Mouse (Mus musculus): ENCODE measurements around the gene Olfr1288. TPM values are rescaled to one million over a fixed set of nuclear protein-coding genes. Genes with fewer than 3 reads are reported as not detected.

Olfr1288 gene
- polyA plus RNA-seq (2015; fragmentation: Nextera tagmentation; extraction: Ambion mirVana), result not detected in 2 replicates

- Histone ChIP-seq H3K4me3 (replicated peaks; ENCODE audit: low read length) (no peak within 1 kb of the TSS), H3K4me2 (ENCODE audit: low read length) (no peak within 1 kb of the TSS), H3K27me3 (replicated peaks; ENCODE audit: control insufficient read depth, insufficient read depth, low read length) (no peaks in the 10 kb centered on the region), H3K36me3 (ENCODE audit: control insufficient read depth, insufficient read depth) (no peaks in the 10 kb centered on the region), H3K4me1 (replicated peaks; ENCODE audit: control insufficient read depth, insufficient read depth, low read length) (no peaks in the 10 kb centered on the region), H3K9ac (replicated peaks; ENCODE audit: low read depth, low read length) (no peak within 1 kb of the TSS), H3K27ac (ENCODE audit: low read length) (no peak within 1 kb of the TSS), H3K9me3 (ENCODE audit: control insufficient read depth, low read length) (no peaks in the 10 kb centered on the region)
- no peak for ATAC-seq
- WGBS, result 93% methylated on average over 1 of the region's 1 CpGs
Observed at GRCm38 (mm10) chr2:111473801-111474200, at the start of gene Olfr1288. Gene Olfr1288 (plus strand): TSS chr2:111474101.

- no peaks in the 10 kb centered on the region for H3K9me3 ChIP-seq (ENCODE audit: control insufficient read depth, low read length)
- no peak for ATAC-seq
- H3K4me1 ChIP-seq (replicated peaks; ENCODE audit: control insufficient read depth, insufficient read depth, low read length), result no peaks in the 10 kb centered on the region
- H3K4me3 ChIP-seq (replicated peaks; ENCODE audit: low read length), result no peak within 1 kb of the TSS
- WGBS, result 80% methylated on average over 1 of the region's 1 CpGs
- H3K4me2 ChIP-seq (ENCODE audit: low read length), result no peak within 1 kb of the TSS
- no peaks in the 10 kb centered on the region for H3K36me3 ChIP-seq (ENCODE audit: control insufficient read depth, insufficient read depth)
- H3K9ac ChIP-seq (replicated peaks; ENCODE audit: low read depth, low read length), result no peak within 1 kb of the TSS
- no peaks in the 10 kb centered on the region for H3K27me3 ChIP-seq (replicated peaks; ENCODE audit: control insufficient read depth, insufficient read depth, low read length)
- no peak within 1 kb of the TSS for H3K27ac ChIP-seq (ENCODE audit: low read length)
Observed at GRCm38 (mm10) chr2:111448842-111449241, 25.1 kb upstream of the Olfr1288 start, which contains the start of gene Olfr1287. Gene Olfr1287 (plus strand): TSS chr2:111449142.

- Histone ChIP-seq H3K4me2 (ENCODE audit: low read length) (no peak within 1 kb of the TSS), H3K36me3 (ENCODE audit: control insufficient read depth, insufficient read depth) (no peaks in the 10 kb centered on the region), H3K4me1 (replicated peaks; ENCODE audit: control insufficient read depth, insufficient read depth, low read length) (no peaks in the 10 kb centered on the region), H3K9me3 (ENCODE audit: control insufficient read depth, low read length) (no peaks in the 10 kb centered on the region), H3K4me3 (replicated peaks; ENCODE audit: low read length) (no peak within 1 kb of the TSS), H3K9ac (replicated peaks; ENCODE audit: low read depth, low read length) (no peak within 1 kb of the TSS), H3K27ac (ENCODE audit: low read length) (no peak within 1 kb of the TSS), H3K27me3 (replicated peaks; ENCODE audit: control insufficient read depth, insufficient read depth, low read length) (no peaks in the 10 kb centered on the region)
- no peak for ATAC-seq
- 82% methylated on average over 1 of the region's 1 CpGs for WGBS
Observed at GRCm38 (mm10) chr2:111480519-111480918, 6.6 kb downstream of the Olfr1288 start, which contains the start of gene Olfr1289. Gene Olfr1289 (plus strand): TSS chr2:111480819.

- H3K4me3 ChIP-seq (replicated peaks; ENCODE audit: low read length), result no peak within 1 kb of the TSS
- H3K9me3 ChIP-seq (ENCODE audit: control insufficient read depth, low read length), result no peaks in the 10 kb centered on the region
- 85% methylated on average over 5 of the region's 5 CpGs for WGBS
- no peak for ATAC-seq
- no peak within 1 kb of the TSS for H3K4me2 ChIP-seq (ENCODE audit: low read length)
- H3K27ac ChIP-seq (ENCODE audit: low read length), result no peak within 1 kb of the TSS
- H3K27me3 ChIP-seq (replicated peaks; ENCODE audit: control insufficient read depth, insufficient read depth, low read length), result no peaks in the 10 kb centered on the region
- H3K36me3 ChIP-seq (ENCODE audit: control insufficient read depth, insufficient read depth), result no peaks in the 10 kb centered on the region
- H3K4me1 ChIP-seq (replicated peaks; ENCODE audit: control insufficient read depth, insufficient read depth, low read length), result no peaks in the 10 kb centered on the region
- no peak within 1 kb of the TSS for H3K9ac ChIP-seq (replicated peaks; ENCODE audit: low read depth, low read length)
Observed at GRCm38 (mm10) chr2:111493729-111494128, 19.8 kb downstream of the Olfr1288 start, which contains the start of gene Olfr1290. Gene Olfr1290 (minus strand): TSS chr2:111493829.

- H3K4me3 ChIP-seq (replicated peaks; ENCODE audit: low read length), result no peak within 1 kb of the TSS
- no peak for ATAC-seq
Observed at GRCm38 (mm10) chr2:111496880-111497279, 23.0 kb downstream of the Olfr1288 start, which contains the start of gene Olfr1291-ps1. Gene Olfr1291-ps1 (plus strand): TSS chr2:111497180.

GRCm38 (mm10) chr2:111517451-111517850 is 43.5 kb downstream of the Olfr1288 start:
- H3K4me3 ChIP-seq (replicated peaks; ENCODE audit: low read length), result no peak overlapping the region
- no peak for ATAC-seq
- H3K4me1 ChIP-seq (replicated peaks; ENCODE audit: control insufficient read depth, insufficient read depth, low read length), result no peaks in the 10 kb centered on the region
- no peaks in the 10 kb centered on the region for H3K9me3 ChIP-seq (ENCODE audit: control insufficient read depth, low read length)
- H3K36me3 ChIP-seq (ENCODE audit: control insufficient read depth, insufficient read depth), result no peaks in the 10 kb centered on the region
- H3K9ac ChIP-seq (replicated peaks; ENCODE audit: low read depth, low read length), result no peak overlapping the region
- H3K27me3 ChIP-seq (replicated peaks; ENCODE audit: control insufficient read depth, insufficient read depth, low read length), result no peaks in the 10 kb centered on the region
- no peak overlapping the region for H3K4me2 ChIP-seq (ENCODE audit: low read length)
- WGBS, result 90% methylated on average over 10 of the region's 10 CpGs
- no peak overlapping the region for H3K27ac ChIP-seq (ENCODE audit: low read length)

More at GRCm38 (mm10) chr2:111496880-111497279, 23.0 kb downstream of the Olfr1288 start, which contains the start of gene Olfr1291-ps1:
- WGBS, result 91% methylated on average over 3 of the region's 3 CpGs
- Histone ChIP-seq H3K9ac (replicated peaks; ENCODE audit: low read depth, low read length) (no peak within 1 kb of the TSS), H3K4me2 (ENCODE audit: low read length) (no peak within 1 kb of the TSS), H3K27me3 (replicated peaks; ENCODE audit: control insufficient read depth, insufficient read depth, low read length) (no peaks in the 10 kb centered on the region), H3K4me1 (replicated peaks; ENCODE audit: control insufficient read depth, insufficient read depth, low read length) (no peaks in the 10 kb centered on the region), H3K9me3 (ENCODE audit: control insufficient read depth, low read length) (no peaks in the 10 kb centered on the region), H3K27ac (ENCODE audit: low read length) (no peak within 1 kb of the TSS), H3K36me3 (ENCODE audit: control insufficient read depth, insufficient read depth) (no peaks in the 10 kb centered on the region)

GRCm38 (mm10) chr2:111524903-111525302 is 51.0 kb downstream of the Olfr1288 start, which contains the start of gene Olfr1293-ps:
Gene Olfr1293-ps (plus strand): TSS chr2:111525203.
- no peaks in the 10 kb centered on the region for H3K4me1 ChIP-seq (replicated peaks; ENCODE audit: control insufficient read depth, insufficient read depth, low read length)
- WGBS, result 84% methylated on average over 1 of the region's 1 CpGs

More at GRCm38 (mm10) chr2:111524903-111525302, 51.0 kb downstream of the Olfr1288 start, which contains the start of gene Olfr1293-ps:
- H3K27me3 ChIP-seq (replicated peaks; ENCODE audit: control insufficient read depth, insufficient read depth, low read length), result no peaks in the 10 kb centered on the region
- H3K4me2 ChIP-seq (ENCODE audit: low read length), result no peak within 1 kb of the TSS
- H3K36me3 ChIP-seq (ENCODE audit: control insufficient read depth, insufficient read depth), result no peaks in the 10 kb centered on the region
- H3K27ac ChIP-seq (ENCODE audit: low read length), result no peak within 1 kb of the TSS
- no peak within 1 kb of the TSS for H3K4me3 ChIP-seq (replicated peaks; ENCODE audit: low read length)
- H3K9ac ChIP-seq (replicated peaks; ENCODE audit: low read depth, low read length), result no peak within 1 kb of the TSS
- ATAC-seq, result no peak
- H3K9me3 ChIP-seq (ENCODE audit: control insufficient read depth, low read length), result no peaks in the 10 kb centered on the region

Other genes with a start within 250 kb of the Olfr1288 start
- not detected in 2 replicates for gene 4930430A15Rik, start 244.5 kb upstream of the Olfr1288 start, polyA plus RNA-seq (2015; fragmentation: Nextera tagmentation; extraction: Ambion mirVana)
- not detected in 2 replicates for gene Olfr1275, start 238.8 kb upstream of the Olfr1288 start, polyA plus RNA-seq (2015; fragmentation: Nextera tagmentation; extraction: Ambion mirVana)
- not detected in 2 replicates for gene Olfr1276, start 219.6 kb upstream of the Olfr1288 start, polyA plus RNA-seq (2015; fragmentation: Nextera tagmentation; extraction: Ambion mirVana)
- not detected in 2 replicates for gene Olfr1277, start 200.0 kb upstream of the Olfr1288 start, polyA plus RNA-seq (2015; fragmentation: Nextera tagmentation; extraction: Ambion mirVana)
- not detected in 2 replicates for gene Olfr1278, start 184.0 kb upstream of the Olfr1288 start, polyA plus RNA-seq (2015; fragmentation: Nextera tagmentation; extraction: Ambion mirVana)
- gene Olfr1279, start 173.5 kb upstream of the Olfr1288 start, polyA plus RNA-seq (2015; fragmentation: Nextera tagmentation; extraction: Ambion mirVana), result not detected in 2 replicates
- not detected in 2 replicates for gene Olfr1280, start 160.1 kb upstream of the Olfr1288 start, polyA plus RNA-seq (2015; fragmentation: Nextera tagmentation; extraction: Ambion mirVana)
- not detected in 2 replicates for gene Olfr1281, start 147.6 kb upstream of the Olfr1288 start, polyA plus RNA-seq (2015; fragmentation: Nextera tagmentation; extraction: Ambion mirVana)
- gene Olfr1282, start 138.0 kb upstream of the Olfr1288 start, polyA plus RNA-seq (2015; fragmentation: Nextera tagmentation; extraction: Ambion mirVana), result not detected in 2 replicates
- gene Olfr1283, start 107.3 kb upstream of the Olfr1288 start, polyA plus RNA-seq (2015; fragmentation: Nextera tagmentation; extraction: Ambion mirVana), result not detected in 2 replicates
- not detected in 2 replicates for gene Olfr1284, start 98.6 kb upstream of the Olfr1288 start, polyA plus RNA-seq (2015; fragmentation: Nextera tagmentation; extraction: Ambion mirVana)
- gene Olfr1286, start 51.0 kb upstream of the Olfr1288 start, polyA plus RNA-seq (2015; fragmentation: Nextera tagmentation; extraction: Ambion mirVana), result not detected in 2 replicates
- gene Olfr1287, start 25.0 kb upstream of the Olfr1288 start, polyA plus RNA-seq (2015; fragmentation: Nextera tagmentation; extraction: Ambion mirVana), result not detected in 2 replicates
- gene Olfr1289, start 6.7 kb downstream of the Olfr1288 start, polyA plus RNA-seq (2015; fragmentation: Nextera tagmentation; extraction: Ambion mirVana), result not detected in 2 replicates
- gene Olfr1290, start 19.7 kb downstream of the Olfr1288 start, polyA plus RNA-seq (2015; fragmentation: Nextera tagmentation; extraction: Ambion mirVana), result not detected in 2 replicates
- not detected in 2 replicates for gene Olfr1291-ps1, start 23.1 kb downstream of the Olfr1288 start, polyA plus RNA-seq (2015; fragmentation: Nextera tagmentation; extraction: Ambion mirVana)
- gene Olfr1293-ps, start 51.1 kb downstream of the Olfr1288 start, polyA plus RNA-seq (2015; fragmentation: Nextera tagmentation; extraction: Ambion mirVana), result not detected in 2 replicates
- gene Olfr1294, start 66.2 kb downstream of the Olfr1288 start, polyA plus RNA-seq (2015; fragmentation: Nextera tagmentation; extraction: Ambion mirVana), result not detected in 2 replicates
- gene Olfr1295, start 95.6 kb downstream of the Olfr1288 start, polyA plus RNA-seq (2015; fragmentation: Nextera tagmentation; extraction: Ambion mirVana), result not detected in 2 replicates
- not detected in 2 replicates for gene Olfr1297, start 152.4 kb downstream of the Olfr1288 start, polyA plus RNA-seq (2015; fragmentation: Nextera tagmentation; extraction: Ambion mirVana)
- gene Olfr1298, start 175.1 kb downstream of the Olfr1288 start, polyA plus RNA-seq (2015; fragmentation: Nextera tagmentation; extraction: Ambion mirVana), result not detected in 2 replicates
- gene Olfr1299, start 187.3 kb downstream of the Olfr1288 start, polyA plus RNA-seq (2015; fragmentation: Nextera tagmentation; extraction: Ambion mirVana), result not detected in 2 replicates

Data from forebrain, embryonic 16.5 days (tissue).